Mouse (Mus musculus) hindbrain, embryonic 10.5 days (tissue): ENCODE data around the gene Stk33. TPM values are rescaled to one million over a fixed set of nuclear protein-coding genes. Genes with fewer than 3 reads are reported as not detected.

Experiments
- DNase-seq: peaks from one replicate; pipeline ENCODE4 v3.0.0-alpha.2; 2017; ENCODE audit warnings: low spot score
- H3K27ac ChIP-seq: fragments of 300-500 bp; sonication (generic); 2 replicates; pipeline ENCODE4 v1.5.1; 2016; ENCODE audit warnings: mild to moderate bottlenecking, moderate library complexity
- H3K27me3 ChIP-seq: fragments of 300-500 bp; sonication (generic); 2 replicates; pipeline ENCODE4 v1.6.1; 2016; ENCODE audit warnings: mild to moderate bottlenecking; ENCODE audit not compliant: poor library complexity, insufficient read depth, severe bottlenecking
- H3K36me3 ChIP-seq: fragments of 300-500 bp; sonication (generic); 2 replicates; pipeline ENCODE4 v1.6.1; 2016; ENCODE audit warnings: mild to moderate bottlenecking, moderate library complexity
- H3K4me1 ChIP-seq: fragments of 300-500 bp; sonication (generic); replicated peaks from 2 replicates; pipeline ENCODE4 v1.6.1; 2016; ENCODE audit warnings: mild to moderate bottlenecking
- H3K4me3 ChIP-seq: fragments of 300-500 bp; sonication (generic); 2 replicates; pipeline ENCODE4 v1.5.1; 2016; ENCODE audit warnings: mild to moderate bottlenecking, moderate library complexity
- H3K9me3 ChIP-seq: fragments of 300-500 bp; sonication (generic); 2 replicates; pipeline ENCODE4 v1.6.1; 2016; ENCODE audit warnings: mild to moderate bottlenecking, moderate library complexity
- WGBS: fragments of 180-500 bp; shearing (Covaris S2); methylation state at CpG from one replicate; pipeline ENCODE4 v1.1.7; 2016; 5-methylcytosine and 5-hydroxymethylcytosine counted together
- polyA plus RNA-seq: library from polyadenylated mRNA; unstranded; fragments of >200 nt; fragmentation: Nextera tagmentation; extraction: Ambion mirVana; gene quantifications from 2 replicates; pipeline ENCODE4 v1.2.1, GENCODE M21; 2016

Stk33 gene
- polyA plus RNA-seq: 6.7 and 14.7 TPM in 2 replicates

- H3K27me3 ChIP-seq: peaks cover 45% of the 10 kb centered on the region
- WGBS: under 1% methylated on average over 62 of the region's 62 CpGs
- no peaks in the 10 kb centered on the region for H3K9me3 ChIP-seq
- H3K4me1 ChIP-seq: peaks cover 32% of the 10 kb centered on the region
- no peaks in the 10 kb centered on the region for H3K36me3 ChIP-seq
- H3K4me3 ChIP-seq: peak within 1 kb of the TSS; percentile 62
- peak; percentile 86 for DNase-seq
- peak within 1 kb of the TSS; percentile 96 for H3K27ac ChIP-seq
These were observed at the start of gene Stk33 for GRCm38 (mm10) chr7:109438781-109439591. Gene Stk33 (minus strand): TSS chr7:109439081.

GRCm38 (mm10) chr7:109484221-109484620 lies 45.3 kb upstream of the Stk33 start:
- Histone ChIP-seq H3K9me3 (no peaks in the 10 kb centered on the region), H3K27ac (no peak overlapping the region), H3K4me1 (peaks cover 9% of the 10 kb centered on the region), H3K27me3 (no peaks in the 10 kb centered on the region), H3K4me3 (no peak overlapping the region), H3K36me3 (no peaks in the 10 kb centered on the region)
- no peak for DNase-seq
- WGBS: 62% methylated on average over 5 of the region's 5 CpGs

- DNase-seq: peak; percentile 31
- Histone ChIP-seq H3K4me3 (peak overlapping the region; percentile 34), H3K9me3 (no peaks in the 10 kb centered on the region), H3K27ac (no peak overlapping the region), H3K27me3 (no peaks in the 10 kb centered on the region), H3K36me3 (no peaks in the 10 kb centered on the region), H3K4me1 (peaks cover 9% of the 10 kb centered on the region)
- WGBS: 28% methylated on average over 7 of the region's 7 CpGs
These were observed 41.9 kb upstream of the Stk33 start for GRCm38 (mm10) chr7:109480765-109481197.

- Histone ChIP-seq H3K27me3 (0 out of 2 replicates have a peak, but pooled peaks cover 4% of the 10 kb centered on the region), H3K27ac (no peak overlapping the region), H3K4me3 (no peak overlapping the region), H3K9me3 (no peaks in the 10 kb centered on the region), H3K36me3 (no peaks in the 10 kb centered on the region), H3K4me1 (peaks cover 4% of the 10 kb centered on the region)
- no peak for DNase-seq
- WGBS: 93% methylated on average over 3 of the region's 3 CpGs
These were observed 39.0 kb upstream of the Stk33 start for GRCm38 (mm10) chr7:109477926-109478325.

GRCm38 (mm10) chr7:109470700-109471099 lies 31.8 kb upstream of the Stk33 start:
- Histone ChIP-seq H3K4me3 (no peak overlapping the region), H3K27me3 (0 out of 2 replicates have a peak, but pooled peaks cover 4% of the 10 kb centered on the region), H3K4me1 (peaks cover 12% of the 10 kb centered on the region), H3K36me3 (no peaks in the 10 kb centered on the region), H3K27ac (no peak overlapping the region), H3K9me3 (no peaks in the 10 kb centered on the region)
- no peak for DNase-seq
- 81% methylated on average over 4 of the region's 4 CpGs for WGBS

GRCm38 (mm10) chr7:109468262-109468701 lies 29.4 kb upstream of the Stk33 start:
- no peak for DNase-seq

GRCm38 (mm10) chr7:109467591-109467990 lies 28.7 kb upstream of the Stk33 start:
- Histone ChIP-seq H3K4me1 (peaks cover 12% of the 10 kb centered on the region), H3K4me3 (no peak overlapping the region), H3K27me3 (no peaks in the 10 kb centered on the region), H3K36me3 (no peaks in the 10 kb centered on the region), H3K27ac (no peak overlapping the region), H3K9me3 (no peaks in the 10 kb centered on the region)
- DNase-seq: no peak
- 50% methylated on average over 2 of the region's 2 CpGs for WGBS

More at GRCm38 (mm10) chr7:109468262-109468701, 29.4 kb upstream of the Stk33 start:
- H3K27ac ChIP-seq: peak overlapping the region; percentile 23; the same call in 1 of the 2 replicates
- peaks cover 12% of the 10 kb centered on the region for H3K4me1 ChIP-seq
- H3K36me3 ChIP-seq: no peaks in the 10 kb centered on the region
- WGBS: 55% methylated on average over 6 of the region's 6 CpGs
- no peaks in the 10 kb centered on the region for H3K9me3 ChIP-seq
- H3K4me3 ChIP-seq: no peak overlapping the region
- no peaks in the 10 kb centered on the region for H3K27me3 ChIP-seq

GRCm38 (mm10) chr7:109460698-109461097 lies 21.8 kb upstream of the Stk33 start:
- WGBS: 90% methylated on average over 8 of the region's 8 CpGs
- Histone ChIP-seq H3K4me3 (no peak overlapping the region), H3K4me1 (peaks cover 2% of the 10 kb centered on the region; the same call in 1 of the 2 replicates), H3K9me3 (no peaks in the 10 kb centered on the region), H3K27ac (no peak overlapping the region), H3K36me3 (no peaks in the 10 kb centered on the region), H3K27me3 (no peaks in the 10 kb centered on the region)
- no peak for DNase-seq

GRCm38 (mm10) chr7:109456563-109456962 lies 17.7 kb upstream of the Stk33 start:
- Histone ChIP-seq H3K4me3 (no peak overlapping the region), H3K9me3 (no peaks in the 10 kb centered on the region), H3K4me1 (peaks cover 7% of the 10 kb centered on the region; the same call in 1 of the 2 replicates), H3K27me3 (no peaks in the 10 kb centered on the region), H3K27ac (no peak overlapping the region), H3K36me3 (no peaks in the 10 kb centered on the region)
- no peak for DNase-seq
- 78% methylated on average over 6 of the region's 6 CpGs for WGBS

- WGBS: 80% methylated on average over 2 of the region's 2 CpGs
- H3K27ac ChIP-seq: no peak overlapping the region
These were observed 16.9 kb upstream of the Stk33 start for GRCm38 (mm10) chr7:109455748-109456147.

GRCm38 (mm10) chr7:109454856-109455255 lies 16.0 kb upstream of the Stk33 start:
- H3K36me3 ChIP-seq: no peaks in the 10 kb centered on the region
- H3K27me3 ChIP-seq: no peaks in the 10 kb centered on the region
- no peaks in the 10 kb centered on the region for H3K9me3 ChIP-seq
- 84% methylated on average over 9 of the region's 9 CpGs for WGBS
- DNase-seq: no peak
- no peak overlapping the region for H3K27ac ChIP-seq
- H3K4me1 ChIP-seq: peaks cover 7% of the 10 kb centered on the region; the same call in 1 of the 2 replicates
- no peak overlapping the region for H3K4me3 ChIP-seq

More at GRCm38 (mm10) chr7:109455748-109456147, 16.9 kb upstream of the Stk33 start:
- Histone ChIP-seq H3K27me3 (no peaks in the 10 kb centered on the region), H3K36me3 (no peaks in the 10 kb centered on the region), H3K9me3 (no peaks in the 10 kb centered on the region), H3K4me3 (no peak overlapping the region), H3K4me1 (peaks cover 7% of the 10 kb centered on the region; the same call in 1 of the 2 replicates)
- DNase-seq: no peak

- Histone ChIP-seq H3K9me3 (no peaks in the 10 kb centered on the region), H3K4me1 (0 out of 2 replicates have a peak, but pooled peaks cover 3% of the 10 kb centered on the region), H3K36me3 (no peaks in the 10 kb centered on the region), H3K27me3 (peaks cover 4% of the 10 kb centered on the region; the same call in 1 of the 2 replicates), H3K27ac (no peak overlapping the region), H3K4me3 (no peak overlapping the region)
- WGBS: 61% methylated on average over 2 of the region's 2 CpGs
- no peak for DNase-seq
These were observed 9.2 kb upstream of the Stk33 start for GRCm38 (mm10) chr7:109448060-109448459.

GRCm38 (mm10) chr7:109445012-109445411 lies 6.1 kb upstream of the Stk33 start:
- DNase-seq: peak; percentile 51
- no peak overlapping the region for H3K27ac ChIP-seq
- 13% methylated on average over 6 of the region's 6 CpGs for WGBS
- H3K4me3 ChIP-seq: no peak overlapping the region
- H3K36me3 ChIP-seq: no peaks in the 10 kb centered on the region
- H3K4me1 ChIP-seq: peaks cover 12% of the 10 kb centered on the region
- no peaks in the 10 kb centered on the region for H3K9me3 ChIP-seq
- H3K27me3 ChIP-seq: peaks cover 12% of the 10 kb centered on the region
